Mouse (Mus musculus): ENCODE measurements around the gene Trpv4.
A peak's percentile ranks its signal among the peaks of the same experiment; 100 is the strongest.

The Trpv4 gene

DNA sequence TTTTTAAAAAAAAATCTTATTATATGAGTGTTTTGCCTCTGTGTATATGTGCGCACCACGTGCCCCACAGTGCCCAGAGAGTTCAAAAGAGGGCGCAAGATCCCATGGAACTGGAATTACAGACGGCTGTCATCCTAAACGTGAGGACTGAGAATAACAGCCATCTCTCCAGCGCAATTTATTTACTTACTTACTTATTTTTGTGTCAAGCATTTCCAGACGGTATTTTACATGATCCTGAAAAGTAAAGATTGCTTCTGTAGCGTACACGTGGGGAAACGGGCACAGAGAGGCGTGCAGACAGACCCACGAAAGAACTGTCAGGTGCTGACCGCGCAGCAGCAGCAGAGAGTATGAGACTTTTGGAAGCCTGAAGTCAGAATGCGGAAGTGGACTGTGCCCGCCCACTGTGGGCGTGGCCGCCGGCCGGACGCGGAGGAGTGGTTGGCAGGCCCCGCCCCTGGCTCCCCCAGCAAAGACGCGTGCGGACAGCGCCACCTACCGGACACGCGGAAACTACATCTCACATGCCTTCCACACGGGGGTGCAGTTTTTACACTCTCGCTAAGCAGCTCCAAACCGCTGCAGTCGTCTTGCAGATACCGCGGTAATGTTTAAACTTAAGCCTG, 9.1 kb upstream of the Trpv4 start:
- peak; percentile 96 for DNase-seq

DNA sequence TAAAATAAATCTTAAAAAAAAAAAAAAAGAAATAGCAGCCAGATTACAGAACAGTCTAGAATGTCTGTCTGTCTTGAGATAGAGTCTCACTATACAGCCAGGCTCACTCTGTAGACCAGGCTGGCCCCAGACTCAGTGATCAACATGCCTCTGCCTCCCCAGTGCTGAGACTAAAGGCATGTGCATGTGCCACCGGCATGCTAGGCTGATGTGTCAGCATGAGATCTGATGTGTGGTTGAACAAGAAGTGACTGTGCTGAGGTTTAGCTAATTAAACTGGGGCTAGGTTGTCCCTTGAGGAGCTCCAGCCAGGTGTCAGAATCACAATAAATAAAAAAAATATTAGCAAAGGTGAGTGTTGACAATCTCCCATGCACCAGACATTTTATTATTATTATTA, 8.4 kb upstream of the Trpv4 start:
- no peak for DNase-seq

DNA sequence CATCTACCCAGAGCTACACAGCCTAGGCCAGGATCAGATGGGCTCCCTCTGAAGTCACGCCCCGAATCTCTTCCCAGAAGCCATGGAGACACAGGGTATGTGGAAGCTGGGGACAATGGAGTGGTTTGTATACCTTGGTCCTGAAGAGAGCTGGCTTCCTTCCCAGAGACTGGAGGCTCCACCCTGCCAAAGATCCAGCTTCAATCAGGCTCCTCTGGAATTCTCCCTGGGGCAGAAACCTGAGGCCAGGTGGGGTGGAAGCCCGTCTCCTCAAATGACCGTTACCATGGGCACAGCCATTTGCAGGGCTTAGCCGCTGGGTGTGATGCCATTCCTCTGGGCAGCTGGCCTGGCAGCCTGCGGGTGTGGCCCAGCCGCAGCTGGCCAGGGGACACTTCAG, 6.5 kb upstream of the Trpv4 start:
- DNase-seq: no peak

DNA sequence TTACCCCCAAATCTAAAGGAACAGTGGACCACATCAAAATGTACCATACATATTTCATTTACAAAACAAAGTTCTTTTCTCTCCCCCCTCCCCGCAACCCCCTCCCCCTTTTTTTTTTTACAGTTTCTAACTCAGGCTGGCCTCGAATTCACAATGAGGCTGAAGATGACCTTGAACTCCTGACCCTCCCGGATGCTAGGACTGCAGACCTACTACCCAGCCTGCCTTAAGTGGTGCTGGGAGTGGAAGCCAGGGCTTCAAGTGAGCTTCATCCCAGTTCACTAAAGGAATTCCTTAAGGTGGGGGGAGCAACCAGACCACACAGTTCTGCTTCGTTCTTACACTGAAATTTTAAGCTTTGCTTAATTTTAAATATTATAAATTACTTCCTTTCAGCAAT, 5.9 kb upstream of the Trpv4 start:
- DNase-seq: no peak

DNA sequence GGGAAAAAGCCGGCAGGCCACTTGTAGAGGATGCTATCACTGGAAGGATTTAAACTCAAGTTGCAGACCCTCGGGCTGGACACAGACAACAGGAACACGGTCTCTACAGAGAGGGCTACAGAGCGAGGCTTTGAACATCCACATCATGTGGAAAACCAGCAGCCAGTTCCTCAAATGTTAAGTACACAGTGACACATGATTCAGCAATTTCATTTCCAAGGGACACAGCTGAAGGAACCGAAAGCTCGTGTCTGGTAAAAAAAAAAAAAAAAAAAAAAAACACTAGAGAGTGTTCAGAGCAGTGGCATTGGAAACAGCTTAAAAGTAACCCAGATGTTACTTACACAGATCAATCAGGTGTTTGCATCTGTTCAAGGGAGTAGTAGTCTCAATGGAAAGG, 2.8 kb upstream of the Trpv4 start:
- DNase-seq: no peak

- DNase-seq: no peak
Measured at GRCm38 (mm10) chr5:114657426-114657825, 795 bp downstream of the Trpv4 start.

- no peak for DNase-seq
Measured at GRCm38 (mm10) chr5:114656305-114656704, 1.9 kb downstream of the Trpv4 start.

DNA sequence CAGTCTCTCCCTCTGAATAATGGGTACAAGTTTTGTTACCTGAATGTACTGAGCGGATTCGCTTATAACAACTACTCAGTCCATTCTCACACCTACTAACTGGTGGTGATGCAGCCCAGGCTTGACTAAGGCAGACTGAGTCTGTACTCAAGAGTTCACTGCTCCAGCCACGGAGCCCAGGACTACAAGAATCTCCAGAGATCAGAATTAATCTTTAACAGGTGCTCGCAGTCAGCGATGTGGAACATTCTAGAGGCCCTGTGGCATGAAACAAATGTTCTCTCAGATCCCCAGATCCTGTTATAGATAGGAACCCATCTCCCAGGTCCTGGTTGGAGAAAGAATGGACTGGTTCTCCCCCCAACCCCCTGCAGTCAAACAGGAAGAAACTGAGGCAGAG, 2.5 kb downstream of the Trpv4 start:
- no peak for DNase-seq

DNA sequence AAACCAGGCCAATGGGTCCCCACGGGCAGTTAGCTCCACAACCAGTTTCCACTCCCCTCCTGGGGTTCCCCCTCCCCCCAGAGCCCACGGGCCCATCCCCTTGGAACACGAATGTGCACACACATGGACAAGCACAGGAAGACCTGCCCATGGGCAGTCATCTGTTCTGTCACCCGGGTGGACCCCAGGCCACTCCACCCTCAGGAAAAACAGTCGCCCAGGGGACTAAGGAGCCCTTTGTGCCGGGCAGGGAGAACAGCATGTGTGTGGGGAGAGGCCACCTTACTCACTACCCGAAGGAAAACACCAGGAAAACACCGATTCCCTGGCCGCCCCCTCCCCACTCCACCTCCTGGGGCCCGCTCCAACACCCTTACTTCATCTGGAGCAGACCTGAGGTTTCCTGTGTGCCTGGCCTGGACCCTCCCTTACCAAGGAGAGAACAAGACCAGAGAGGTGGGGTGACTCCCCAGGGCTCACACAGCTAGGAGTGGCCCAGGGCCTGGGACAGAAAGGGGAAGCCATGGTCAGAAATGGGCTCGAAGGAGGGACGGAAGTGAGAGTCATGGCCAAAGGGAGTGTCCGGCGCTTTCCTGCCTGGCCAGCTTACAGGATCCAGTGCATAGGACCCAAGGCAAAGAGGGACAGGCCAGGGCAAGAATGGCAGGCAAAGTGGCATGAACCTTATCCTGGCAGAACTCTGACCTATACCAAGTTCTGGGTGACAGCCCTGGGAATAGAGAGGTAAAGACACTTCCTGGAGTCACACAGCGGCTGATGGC, 4.4 kb downstream of the Trpv4 start:
- no peak for DNase-seq

DNA sequence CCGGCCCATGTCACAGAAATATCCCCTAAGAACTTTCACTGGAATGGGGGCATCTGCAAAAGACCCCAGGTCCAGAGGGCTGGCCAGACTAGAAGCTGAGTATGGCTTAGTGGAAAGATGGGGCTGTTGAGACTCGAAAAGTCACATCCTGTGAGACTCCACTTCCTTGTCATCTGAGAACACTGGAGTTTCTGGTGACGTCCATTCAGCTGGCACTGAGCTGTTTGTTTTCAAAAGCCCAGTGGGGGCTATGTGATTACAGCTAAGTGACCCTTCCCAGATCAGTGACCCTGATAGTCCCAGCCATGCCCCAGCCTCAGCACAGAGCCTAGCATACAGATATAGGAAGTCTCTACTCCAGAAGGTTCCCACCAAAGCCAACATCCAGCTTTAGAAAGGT, 6.8 kb downstream of the Trpv4 start:
- no peak for DNase-seq

GRCm38 (mm10) chr5:114651002-114651401, 7.2 kb downstream of the Trpv4 start:
- no peak for DNase-seq

DNA sequence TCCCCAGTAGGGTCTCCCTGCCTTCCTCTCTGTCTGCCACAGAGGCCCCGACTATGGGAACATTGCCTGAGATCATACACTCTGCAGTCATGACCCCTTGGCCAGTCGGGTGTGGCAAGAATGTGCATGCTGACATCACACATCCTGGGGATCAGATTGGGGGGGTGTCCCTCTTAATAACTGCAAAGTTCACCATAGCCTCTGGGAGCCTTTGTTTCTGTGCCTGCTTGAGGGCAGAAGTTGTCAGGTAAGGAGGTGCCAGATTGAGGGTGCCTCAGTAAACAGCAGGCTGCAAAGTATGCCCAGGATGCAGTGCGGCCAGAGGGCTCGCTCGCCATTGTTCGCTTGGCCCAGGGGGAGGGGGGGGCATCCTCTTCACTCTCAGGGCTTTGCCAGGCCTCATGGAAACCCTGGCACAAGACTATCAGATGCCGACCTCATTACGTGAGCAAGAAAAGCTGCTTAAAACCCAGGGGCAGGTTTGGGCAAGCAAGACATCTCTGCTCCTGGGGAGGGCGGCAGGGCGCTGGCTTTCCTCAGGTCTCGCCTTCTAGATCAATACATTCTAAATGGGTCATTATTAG, 9.4 kb downstream of the Trpv4 start:
- DNase-seq: no peak

- no peak for DNase-seq
Measured at GRCm38 (mm10) chr5:114647211-114647974, 10.8 kb downstream of the Trpv4 start.

GRCm38 (mm10) chr5:114645916-114646315, 12.3 kb downstream of the Trpv4 start:
- no peak for DNase-seq

DNA sequence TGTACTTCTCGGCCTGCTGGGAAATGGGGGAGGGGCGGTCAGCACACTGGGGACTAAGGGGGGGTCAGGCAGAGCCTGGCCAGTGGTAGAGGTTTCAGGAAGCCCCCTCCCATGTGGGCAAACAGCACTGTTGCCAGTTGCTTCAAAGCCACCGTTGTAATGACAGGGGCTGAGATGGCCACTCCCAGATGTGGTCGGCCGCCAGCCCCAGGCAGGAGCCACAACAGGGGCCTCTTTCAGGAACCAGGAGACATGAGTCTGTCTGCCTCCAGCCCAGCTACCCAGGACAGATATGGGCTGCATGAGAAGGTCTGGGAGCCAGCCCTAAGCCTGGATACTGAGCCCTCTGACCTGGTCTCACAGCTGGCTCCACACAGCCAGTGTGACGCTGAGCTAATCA, 13.3 kb downstream of the Trpv4 start:
- no peak for DNase-seq

DNA sequence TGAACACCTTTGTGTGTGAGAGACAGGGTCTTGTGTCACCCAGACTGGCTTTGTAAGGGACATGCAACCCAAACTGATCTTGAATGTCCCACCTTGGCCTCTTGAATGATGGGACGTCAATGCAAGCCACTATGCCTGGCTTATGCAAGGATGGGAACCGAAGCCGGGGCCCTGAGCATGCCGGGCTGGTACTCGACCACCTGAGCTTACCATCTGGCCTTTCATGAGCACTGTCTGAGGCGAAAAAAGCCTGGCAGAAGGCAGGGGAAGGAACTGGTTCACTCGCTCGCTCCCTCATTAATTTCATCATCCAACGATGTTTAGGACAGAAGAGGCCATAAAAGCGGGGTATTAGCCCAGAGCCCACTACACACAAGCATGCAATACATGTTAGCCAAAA, 17.4 kb downstream of the Trpv4 start:
- no peak for DNase-seq

- no peak for DNase-seq
Measured at GRCm38 (mm10) chr5:114639645-114639957, 18.6 kb downstream of the Trpv4 start.

DNA sequence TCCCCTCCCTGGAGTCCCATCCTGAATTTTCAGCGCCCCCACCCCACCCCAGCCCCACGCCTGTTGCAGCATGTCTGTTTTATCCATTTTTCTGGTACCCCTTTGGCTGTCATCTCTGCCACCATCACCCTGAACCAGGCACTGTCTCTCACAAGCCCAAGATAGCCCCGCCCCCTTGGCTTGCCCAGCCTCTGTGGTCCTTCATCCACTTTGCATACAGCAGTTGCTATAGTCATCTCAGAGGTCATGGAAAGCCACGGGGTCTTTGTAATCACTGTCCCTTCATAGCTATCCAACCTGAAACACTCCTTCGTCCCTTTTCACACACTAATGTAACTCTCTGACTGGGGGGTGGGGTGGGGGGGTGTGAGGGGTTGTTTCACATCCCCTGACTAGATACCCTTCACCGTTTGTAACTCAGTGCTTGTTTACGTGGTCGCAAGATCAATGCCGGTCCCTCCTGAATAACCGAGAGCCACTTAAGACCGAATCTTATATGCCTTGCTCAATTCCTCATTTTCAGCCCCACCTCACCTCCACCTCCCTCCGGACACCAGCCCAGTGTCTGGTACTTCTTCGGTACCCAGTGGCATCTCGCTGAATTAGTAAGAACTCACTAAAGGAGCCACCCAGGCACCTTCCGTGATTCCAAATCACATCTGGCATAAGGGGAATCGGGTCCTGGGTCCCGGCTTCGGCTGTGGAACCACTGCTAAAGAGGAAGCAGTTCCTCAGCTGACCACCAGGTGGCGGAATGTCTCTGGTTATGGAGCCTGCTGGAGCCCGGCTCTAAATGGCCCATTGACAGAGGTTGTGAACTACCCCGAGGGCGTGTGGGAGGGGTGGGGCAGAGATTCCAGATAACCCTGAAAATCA, 19.2 kb downstream of the Trpv4 start:
- DNase-seq: peak; percentile 78

GRCm38 (mm10) chr5:114636091-114636490, 22.1 kb downstream of the Trpv4 start:
- no peak for DNase-seq

GRCm38 (mm10) chr5:114631336-114631735, 26.9 kb downstream of the Trpv4 start:
- DNase-seq: no peak

- peak; percentile 32 for DNase-seq
Measured at GRCm38 (mm10) chr5:114625590-114625989, 32.6 kb downstream of the Trpv4 start.

- no peak for DNase-seq
Measured at GRCm38 (mm10) chr5:114620305-114620704, 37.9 kb downstream of the Trpv4 start.

DNA sequence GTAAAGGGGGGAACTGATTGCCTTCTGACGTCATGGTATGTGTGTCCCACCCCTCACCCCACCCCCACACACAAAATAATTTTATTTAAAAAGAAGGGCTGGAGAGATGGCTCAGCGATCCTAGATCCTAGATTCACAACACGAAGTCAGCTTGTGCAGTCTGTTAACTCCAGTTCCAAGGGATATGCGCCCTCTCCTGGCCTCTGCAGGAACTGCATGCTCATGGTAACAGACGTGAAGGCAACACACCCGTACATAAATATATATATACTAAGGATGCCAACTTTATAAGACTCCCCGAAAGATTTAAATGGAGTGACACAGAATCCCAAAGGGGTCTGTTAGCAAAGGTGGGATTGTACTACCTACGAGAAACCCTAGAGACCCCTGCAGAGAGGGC, 39.4 kb downstream of the Trpv4 start:
- peak; percentile 45 for DNase-seq

Measured in right cerebral cortex, adult 18-20 months (tissue).